Mouse (Mus musculus) lung, adult 2 months (tissue): ENCODE measurements at regions not wholly inside any gene's neighbourhood (a gene's known extent, or its start where the extent isn't known, plus 50 kb on each side); places are given as distances from the start of the nearest gene placed in this dataset.

Source experiments
- DNase-seq: peaks from one replicate; pipeline ENCODE4 v3.0.0; 2022
- H3K4me1 ChIP-seq: fragments of 200-500 bp; 2 replicates; pipeline ENCODE4 v1.6.1; 2011; ENCODE audit warnings: low read length; ENCODE audit not compliant: control insufficient read depth, insufficient read depth
- H3K4me3 ChIP-seq: fragments of 200-500 bp; replicated peaks from 2 replicates; pipeline ENCODE3; 2011; ENCODE audit warnings: low read depth, mild to moderate bottlenecking, control low read depth, low read length; ENCODE audit errors: extremely low read depth
- CTCF ChIP-seq: fragments of 200-500 bp; IDR thresholded peaks from 2 replicates; pipeline ENCODE4 v1.5.1; 2011; ENCODE audit warnings: mild to moderate bottlenecking, low read length, control low read depth; ENCODE audit not compliant: insufficient read depth
- POLR2A ChIP-seq: fragments of 200-500 bp; IDR thresholded peaks from 2 replicates; pipeline ENCODE4 v1.6.1; 2011; ENCODE audit warnings: low read depth, mild to moderate bottlenecking, control low read depth, low read length, borderline replicate concordance; ENCODE audit errors: extremely low read depth
- WGBS: fragments of 180-500 bp; shearing (Covaris S2); methylation state at CpG from one replicate; pipeline ENCODE4 v1.1.7; 2018; 5-methylcytosine and 5-hydroxymethylcytosine counted together

GRCm38 (mm10) chr4:62806786-62807185 lies 158.6 kb upstream of the Zfp618 start:
- 39% methylated on average over 2 of the region's 2 CpGs for WGBS
- no peak overlapping the region for H3K4me3 ChIP-seq
- no peaks in the 10 kb centered on the region; the same call in 1 of the 2 replicates for H3K4me1 ChIP-seq
- no peak for TF ChIP-seq POLR2A
- no peak for DNase-seq

GRCm38 (mm10) chr4:62807926-62808552 lies 157.3 kb upstream of the Zfp618 start:
- WGBS: 76% methylated on average over 12 of the region's 12 CpGs
- Histone ChIP-seq H3K4me3 (no peak overlapping the region), H3K4me1 (no peaks in the 10 kb centered on the region; the same call in 1 of the 2 replicates)
- no peak for DNase-seq
- TF ChIP-seq CTCF: no peak
- no peak for TF ChIP-seq POLR2A

- TF ChIP-seq POLR2A (no peak), CTCF (no peak)
- no peak for DNase-seq
- Histone ChIP-seq H3K4me1 (no peaks in the 10 kb centered on the region; the same call in 1 of the 2 replicates), H3K4me3 (no peak overlapping the region)
- WGBS: 95% methylated on average over 12 of the region's 12 CpGs
Observed at GRCm38 (mm10) chr4:62808553-62808950, 156.8 kb upstream of the Zfp618 start.

- 49% methylated on average over 4 of the region's 4 CpGs for WGBS
- no peak overlapping the region for H3K4me3 ChIP-seq
- H3K4me1 ChIP-seq: no peaks in the 10 kb centered on the region; the same call in 1 of the 2 replicates
- no peak for DNase-seq
- TF ChIP-seq POLR2A (no peak), CTCF (no peak)
Observed at GRCm38 (mm10) chr4:62809048-62809447, 156.3 kb upstream of the Zfp618 start.

- no peak for DNase-seq
- 88% methylated on average over 2 of the region's 2 CpGs for WGBS
- TF ChIP-seq POLR2A (no peak), CTCF (no peak)
- Histone ChIP-seq H3K4me1 (no peaks in the 10 kb centered on the region), H3K4me3 (no peak overlapping the region)
Observed at GRCm38 (mm10) chr4:62819889-62820288, 145.5 kb upstream of the Zfp618 start.

GRCm38 (mm10) chr4:62821288-62821687 lies 144.1 kb upstream of the Zfp618 start:
- WGBS: 23% methylated on average over 2 of the region's 2 CpGs
- H3K4me3 ChIP-seq: no peak overlapping the region
- no peaks in the 10 kb centered on the region for H3K4me1 ChIP-seq
- TF ChIP-seq POLR2A (no peak), CTCF (no peak)
- DNase-seq: no peak

GRCm38 (mm10) chr4:62822568-62822967 lies 142.8 kb upstream of the Zfp618 start:
- WGBS: 34% methylated on average over 7 of the region's 7 CpGs

GRCm38 (mm10) chr4:62823082-62823481 lies 142.3 kb upstream of the Zfp618 start:
- 63% methylated on average over 7 of the region's 7 CpGs for WGBS
- Histone ChIP-seq H3K4me1 (no peaks in the 10 kb centered on the region), H3K4me3 (no peak overlapping the region)
- TF ChIP-seq CTCF (no peak), POLR2A (no peak)
- DNase-seq: no peak

More at GRCm38 (mm10) chr4:62822568-62822967, 142.8 kb upstream of the Zfp618 start:
- peak; percentile 21 for DNase-seq
- H3K4me3 ChIP-seq: no peak overlapping the region
- no peak for TF ChIP-seq CTCF
- TF ChIP-seq POLR2A: no peak
- no peaks in the 10 kb centered on the region for H3K4me1 ChIP-seq

- no peak for DNase-seq
- TF ChIP-seq CTCF (no peak), POLR2A (no peak)
- 55% methylated on average over 9 of the region's 9 CpGs for WGBS
- H3K4me3 ChIP-seq: no peak overlapping the region
- no peaks in the 10 kb centered on the region for H3K4me1 ChIP-seq
Observed at GRCm38 (mm10) chr4:62823555-62824250, 141.7 kb upstream of the Zfp618 start.

GRCm38 (mm10) chr4:62824581-62824980 lies 140.8 kb upstream of the Zfp618 start:
- Histone ChIP-seq H3K4me3 (no peak overlapping the region), H3K4me1 (no peaks in the 10 kb centered on the region)
- TF ChIP-seq POLR2A: no peak
- TF ChIP-seq CTCF: no peak
- DNase-seq: no peak
- WGBS: 85% methylated on average over 10 of the region's 10 CpGs
